Mouse (Mus musculus) mature B cell (primary cell): ENCODE measurements around the gene Tex2.
"Not testable (repeated sequence)": the region's sequence is repeated elsewhere in the genome, so short reads cannot be mapped to it uniquely, and the experiment has no call there.

Experiments
- in situ Hi-C: fragments of 300-500 bp; cut with MboI; formaldehyde crosslinking; loops from 2 replicates; pipeline ENCODE4 v1.14.3; 2019

Tex2 gene

DNA sequence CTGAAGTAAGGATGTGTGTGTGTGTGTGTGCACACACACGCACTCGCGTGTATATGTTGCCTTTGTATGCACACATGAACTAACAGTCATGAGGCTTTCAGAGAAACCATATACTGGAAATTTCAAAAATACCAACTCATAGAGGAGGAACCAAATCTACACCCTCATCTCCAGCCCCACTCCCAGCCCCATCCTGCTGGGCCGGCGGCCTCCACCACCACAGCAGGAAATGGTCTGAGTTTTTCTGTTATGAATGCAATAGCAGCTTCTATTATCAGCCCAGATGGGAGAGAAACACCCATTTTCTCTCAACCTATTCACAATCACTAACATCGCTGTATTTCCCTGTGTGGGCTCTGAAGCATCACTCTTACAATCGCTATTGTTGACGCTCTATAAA lies 8.8 kb upstream of the Tex2 start:
- in situ Hi-C loops, result loop anchor here (10.0 kb wide), 1 partner anchor 97 kb away; no protein-coding TSS in a partner anchor

DNA sequence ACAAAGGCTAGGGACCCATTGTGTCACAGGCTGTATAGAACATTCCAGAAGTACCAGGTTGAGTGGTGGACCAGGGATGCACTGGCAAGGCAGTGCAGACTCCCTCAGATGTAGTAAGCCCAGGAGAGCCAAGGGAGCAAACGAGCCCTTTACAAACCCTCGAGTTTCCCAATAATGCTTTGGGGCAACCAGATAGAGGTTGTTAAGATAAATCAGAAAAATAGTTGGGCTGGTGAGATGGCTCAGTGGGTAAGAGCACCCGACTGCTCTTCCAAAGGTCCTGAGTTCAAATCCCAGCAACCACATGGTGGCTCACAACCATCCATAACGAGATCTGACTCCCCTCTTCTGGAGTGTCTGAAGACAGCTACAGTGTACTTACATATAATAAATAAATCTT lies 5.5 kb upstream of the Tex2 start:
- in situ Hi-C loops, result not testable (repeated sequence)

DNA sequence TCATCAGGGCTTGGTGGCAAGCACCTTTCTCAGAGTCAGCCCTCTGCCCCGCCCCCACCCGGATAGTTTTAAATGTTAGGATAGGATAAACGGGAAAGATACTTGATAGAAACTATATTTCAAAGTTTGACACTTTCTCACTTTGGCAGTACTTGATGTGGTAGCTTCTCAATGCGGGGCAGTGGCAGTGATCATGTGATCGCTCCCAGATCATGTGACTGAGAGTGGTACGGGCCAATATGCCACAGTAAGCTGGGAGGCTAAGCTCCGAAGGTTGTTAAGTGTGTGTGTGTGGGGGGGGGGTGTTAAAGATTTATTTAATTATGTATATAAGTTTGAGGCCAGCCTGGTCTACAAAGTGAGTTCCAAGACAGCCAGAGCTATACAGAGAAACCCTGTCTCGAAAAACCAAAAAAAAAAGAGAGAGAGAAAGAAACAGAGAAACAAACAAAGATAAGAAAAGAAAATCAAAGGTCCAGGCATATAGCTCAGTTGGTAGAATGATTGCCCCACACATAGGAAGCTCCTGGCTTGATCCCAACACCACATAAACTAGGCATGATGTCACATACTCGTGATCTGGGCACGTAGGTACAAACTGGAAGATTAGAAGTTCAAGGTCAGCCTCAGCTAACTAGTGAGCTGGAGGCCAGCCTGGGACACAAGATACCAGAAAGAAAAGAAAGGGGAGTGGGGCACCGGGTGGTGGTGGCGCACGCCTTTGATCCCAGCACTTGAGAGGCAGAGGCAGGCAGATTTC lies 4.8 kb upstream of the Tex2 start:
- in situ Hi-C loops, result no loop called here

DNA sequence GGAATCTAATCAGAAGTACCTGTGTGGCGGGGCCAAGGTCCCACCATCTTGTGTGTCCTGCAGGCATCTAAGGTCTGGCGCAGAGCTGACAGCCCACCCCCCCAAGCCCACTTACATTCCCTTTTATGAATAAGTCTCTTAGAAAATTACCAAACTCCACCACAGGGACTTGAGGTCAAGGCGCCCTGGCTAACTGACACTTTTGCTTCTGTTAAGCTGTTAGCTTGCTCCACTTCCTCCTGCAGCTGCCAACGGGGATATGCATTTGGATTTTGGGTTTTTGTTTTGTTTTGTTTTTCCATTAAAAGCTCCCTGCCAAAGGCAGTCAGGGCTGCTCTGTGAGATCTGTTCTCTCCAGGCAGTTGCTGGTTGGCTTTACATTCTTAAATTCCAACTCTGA lies 2.3 kb upstream of the Tex2 start:
- in situ Hi-C loops, result no loop called here

DNA sequence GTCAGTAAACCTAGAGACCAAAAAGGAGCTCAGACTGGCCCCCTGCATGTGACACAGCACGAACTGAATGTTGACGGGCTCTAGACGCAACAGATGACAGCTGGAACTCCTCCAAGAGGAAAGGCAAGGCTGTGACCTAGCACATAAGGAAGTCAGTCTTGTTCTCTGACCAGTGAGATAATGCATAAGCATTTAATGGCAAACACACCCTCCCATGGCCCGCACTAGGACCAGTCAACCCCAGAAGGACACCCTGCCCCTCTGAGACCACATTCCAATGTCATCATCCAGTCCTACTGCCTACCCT lies 1.1 kb upstream of the Tex2 start:
- in situ Hi-C loops, result no loop called here

DNA sequence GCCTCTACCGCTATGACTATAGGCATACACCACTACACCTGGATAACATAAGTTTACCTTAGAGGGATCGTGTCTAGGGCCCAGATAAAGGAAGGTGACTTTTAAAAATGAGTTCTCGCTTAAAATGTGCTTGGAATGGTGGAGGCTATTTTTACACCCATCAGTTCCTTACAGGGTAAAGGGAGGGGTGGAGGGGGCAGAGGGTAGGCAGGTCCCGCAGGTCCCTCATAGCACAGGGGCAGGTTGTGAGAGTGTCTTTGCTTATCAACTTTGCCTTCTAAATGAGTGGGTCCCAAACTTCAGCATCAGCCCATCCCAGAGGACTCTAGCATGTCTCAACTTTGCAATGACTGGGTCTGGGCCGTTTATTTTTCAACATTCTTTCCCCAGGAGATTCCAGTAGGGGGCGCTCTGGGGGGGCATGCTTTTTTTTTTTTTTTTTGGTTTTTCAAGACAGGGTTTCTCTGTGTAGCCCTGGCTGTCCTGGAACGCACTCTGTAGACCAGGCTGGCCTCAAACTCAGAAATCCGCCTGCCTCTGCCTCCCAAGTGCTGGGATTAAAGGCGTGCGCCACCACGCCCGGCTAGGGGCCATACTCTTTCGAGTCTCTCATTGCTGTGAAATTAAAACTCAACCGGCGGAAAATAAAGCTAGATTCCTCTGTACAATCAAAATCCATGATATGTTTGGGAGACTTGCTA lies 565 bp upstream of the Tex2 start:
- in situ Hi-C loops, result no loop called here

DNA sequence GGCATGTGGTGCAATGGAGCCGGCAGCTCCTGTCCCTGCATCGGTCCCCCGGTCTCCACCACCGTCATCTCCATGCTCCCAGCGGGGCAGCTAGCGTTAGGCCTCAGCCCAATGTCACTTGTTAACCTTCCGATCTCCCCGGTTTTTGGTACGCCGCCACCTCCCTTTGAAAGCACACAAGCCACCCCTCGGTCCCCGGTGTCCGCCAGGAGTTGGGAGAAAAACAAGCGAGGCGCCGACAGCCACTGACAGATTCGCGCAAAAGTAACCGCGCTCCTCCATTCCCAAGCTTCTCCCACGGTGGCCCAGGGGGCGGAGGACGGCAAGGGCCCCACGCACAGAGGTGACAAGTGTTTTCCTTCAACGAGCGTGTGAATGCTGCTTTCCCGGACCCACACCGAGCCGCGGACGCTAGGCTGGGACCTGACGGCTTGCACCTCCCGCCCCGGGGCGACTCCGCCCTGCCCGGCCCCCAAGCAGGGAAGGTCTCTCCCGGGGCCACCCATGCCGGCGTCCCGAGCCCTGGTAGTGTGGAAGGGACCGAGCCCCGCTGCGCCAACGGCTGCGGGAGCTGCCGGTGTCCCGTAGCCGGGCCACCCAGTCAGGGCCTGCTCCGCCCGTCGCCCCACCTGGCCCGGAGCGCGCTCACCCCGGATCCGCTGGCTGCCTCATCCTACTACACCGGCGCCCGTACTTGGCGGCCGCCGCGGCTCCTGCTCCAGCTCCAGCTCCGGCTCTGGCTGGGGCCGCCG lies 838 bp downstream of the Tex2 start:
- in situ Hi-C loops, result no loop called here

DNA sequence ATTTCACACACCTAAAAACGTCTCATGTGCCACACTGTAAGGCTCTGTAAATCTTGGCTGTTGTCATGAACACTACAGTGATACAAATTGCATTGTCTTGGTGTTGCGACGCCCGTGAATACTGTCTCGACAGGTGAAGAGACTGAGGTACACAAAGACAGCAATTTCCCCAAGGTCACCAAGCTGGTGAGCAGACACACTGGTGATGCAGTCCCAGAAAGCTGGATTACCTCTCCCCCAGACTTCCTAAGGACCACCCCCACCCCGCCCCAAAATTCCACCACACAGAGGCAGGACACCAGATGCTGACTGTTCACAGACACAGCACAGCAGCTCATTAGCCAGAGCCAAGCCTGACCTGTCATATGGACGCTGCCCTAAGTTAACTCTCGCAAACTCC lies 3.5 kb downstream of the Tex2 start:
- in situ Hi-C loops, result no loop called here

DNA sequence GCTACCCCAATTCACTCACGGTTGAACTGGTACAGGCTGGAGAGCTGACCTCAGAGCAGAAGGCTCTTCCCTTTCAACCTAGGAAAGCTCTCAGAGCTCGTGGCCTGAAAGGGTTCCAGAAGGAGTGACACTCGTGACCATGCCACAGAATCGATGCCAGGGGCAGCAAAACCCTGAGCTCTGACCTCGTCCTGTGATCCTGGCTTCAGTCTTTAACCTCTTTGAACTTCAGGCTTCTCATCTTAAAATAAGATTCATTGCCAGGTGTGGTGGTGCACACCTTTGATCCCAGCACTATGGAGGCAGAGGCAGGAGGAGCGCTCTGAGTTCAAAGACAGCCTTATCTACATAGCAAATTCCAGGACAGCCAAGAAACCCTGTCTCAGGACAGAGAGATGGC lies 5.9 kb downstream of the Tex2 start:
- in situ Hi-C loops, result no loop called here

DNA sequence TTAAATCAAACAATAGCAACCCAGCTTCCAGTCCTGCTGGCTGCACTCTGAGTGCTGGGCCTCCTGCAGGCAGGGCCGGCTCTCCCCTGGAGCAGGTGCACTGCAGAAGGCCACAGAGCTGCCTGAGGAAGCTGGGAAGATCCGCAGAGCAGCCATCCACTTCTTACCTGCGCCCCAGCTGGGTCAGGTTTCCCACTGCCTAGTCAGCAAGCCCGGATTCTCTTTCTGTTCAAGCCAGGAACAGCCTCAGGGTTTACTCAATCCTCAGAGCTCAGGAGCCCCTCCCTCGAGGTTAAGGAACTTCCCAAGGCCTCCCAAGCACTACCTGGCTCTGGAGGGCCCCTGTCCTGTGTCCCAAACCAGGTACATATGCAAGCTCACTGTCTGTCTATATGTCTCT lies 7.2 kb downstream of the Tex2 start:
- in situ Hi-C loops, result no loop called here

DNA sequence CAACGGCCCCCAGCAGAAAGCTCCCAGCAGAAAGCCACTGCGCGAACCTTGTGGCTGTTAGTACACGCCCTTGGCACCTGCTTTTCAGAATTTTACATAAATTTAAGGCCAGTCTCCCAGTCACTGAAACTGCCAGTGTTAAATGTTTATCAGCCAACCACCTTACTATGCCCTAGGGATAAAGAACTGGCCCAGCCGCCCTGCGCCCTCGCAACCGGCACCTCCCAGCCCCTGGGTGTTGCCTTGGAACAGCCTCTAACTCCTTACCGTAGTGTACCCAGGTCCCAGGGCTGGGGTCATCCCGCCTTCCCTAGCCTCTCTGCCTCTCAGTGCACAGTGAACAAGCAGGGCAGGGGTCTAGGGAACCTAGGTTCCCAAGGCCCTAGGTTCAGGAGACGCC lies 10.0 kb downstream of the Tex2 start:
- in situ Hi-C loops, result no loop called here

DNA sequence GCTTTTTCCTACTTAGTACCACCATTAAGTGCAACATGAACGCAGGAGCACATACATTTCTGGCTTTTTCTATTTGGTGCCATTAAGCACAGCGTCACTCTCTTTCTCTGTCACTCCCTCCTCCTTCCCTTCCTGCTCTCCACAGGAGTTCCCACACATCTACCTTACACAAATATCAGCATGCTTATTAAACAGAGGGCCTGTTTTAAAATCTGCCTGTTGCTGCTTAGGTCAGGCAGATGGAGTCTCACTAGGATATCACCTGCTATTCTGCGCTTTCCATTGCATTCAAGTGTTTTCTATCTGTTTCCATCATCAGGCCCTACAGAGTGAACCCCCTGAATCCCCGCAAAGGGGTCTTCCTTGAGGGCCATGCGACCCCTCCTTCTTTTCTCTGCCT lies 13.1 kb downstream of the Tex2 start:
- in situ Hi-C loops, result no loop called here

DNA sequence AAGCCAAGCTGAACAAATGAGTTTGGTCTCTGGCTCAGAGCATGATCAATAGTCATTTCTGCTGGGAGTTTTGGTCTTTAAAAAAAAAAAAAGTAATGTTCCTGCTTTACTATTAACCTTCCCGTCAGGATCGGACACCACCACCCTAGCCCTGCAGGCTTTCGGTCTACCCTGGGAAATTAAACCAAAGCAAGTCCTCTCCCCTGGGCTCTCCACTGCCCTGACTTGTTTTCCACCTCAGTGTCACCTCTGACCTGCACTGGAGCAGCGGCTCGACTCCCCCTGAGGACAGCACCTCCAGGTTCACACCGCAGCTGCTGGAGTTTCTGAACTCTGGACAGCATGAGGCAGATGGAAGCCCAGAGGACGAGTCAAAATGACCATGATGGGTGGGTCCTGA lies 13.9 kb downstream of the Tex2 start:
- in situ Hi-C loops, result no loop called here

DNA sequence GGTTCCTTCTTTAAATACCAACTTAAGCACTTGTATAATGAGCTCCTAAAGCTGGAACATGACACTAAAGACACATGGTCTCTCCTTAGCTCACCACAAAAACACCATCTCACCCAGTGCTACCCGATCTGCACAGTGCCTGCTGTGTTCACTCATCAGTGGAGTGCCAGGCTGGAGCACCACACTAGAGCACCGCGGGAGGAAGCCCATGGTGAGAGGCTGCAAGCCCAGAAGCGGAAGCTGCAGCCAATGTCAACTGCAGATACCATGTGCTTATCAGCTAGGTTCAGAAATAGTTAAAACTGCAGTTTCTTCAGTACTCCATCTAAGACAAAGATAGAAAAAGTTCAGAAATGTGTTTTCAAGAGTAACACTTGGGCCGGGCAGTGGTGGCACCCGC lies 14.9 kb downstream of the Tex2 start:
- in situ Hi-C loops, result no loop called here

DNA sequence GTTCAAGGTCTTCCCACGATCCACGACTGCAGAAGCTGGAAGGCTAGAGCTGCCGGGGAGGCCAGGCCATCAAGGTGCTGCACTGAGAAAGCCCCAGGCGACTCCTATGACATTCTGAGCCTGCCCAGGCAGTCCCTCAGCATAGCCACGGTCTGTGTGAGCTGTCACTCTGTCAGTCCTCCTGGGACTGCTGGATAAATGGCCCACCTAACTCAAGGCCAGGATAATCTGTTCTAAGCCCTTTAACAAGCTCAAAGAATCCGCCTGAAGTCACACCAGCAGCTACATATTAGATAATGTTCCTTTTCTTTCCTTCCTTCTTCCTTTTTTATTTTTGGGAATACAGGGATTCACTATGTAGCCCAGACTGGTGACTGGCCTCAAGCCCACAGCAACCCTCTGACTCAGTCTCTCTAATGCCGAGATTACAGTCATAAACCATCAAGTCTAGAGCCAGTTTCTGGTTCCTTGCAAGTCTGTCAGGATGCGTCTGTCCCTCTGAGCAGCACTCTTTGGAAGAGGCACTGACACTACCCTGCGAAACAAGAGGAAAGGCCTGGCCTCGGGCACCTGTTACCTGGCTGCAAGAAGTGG lies 15.4 kb downstream of the Tex2 start:
- in situ Hi-C loops, result no loop called here

DNA sequence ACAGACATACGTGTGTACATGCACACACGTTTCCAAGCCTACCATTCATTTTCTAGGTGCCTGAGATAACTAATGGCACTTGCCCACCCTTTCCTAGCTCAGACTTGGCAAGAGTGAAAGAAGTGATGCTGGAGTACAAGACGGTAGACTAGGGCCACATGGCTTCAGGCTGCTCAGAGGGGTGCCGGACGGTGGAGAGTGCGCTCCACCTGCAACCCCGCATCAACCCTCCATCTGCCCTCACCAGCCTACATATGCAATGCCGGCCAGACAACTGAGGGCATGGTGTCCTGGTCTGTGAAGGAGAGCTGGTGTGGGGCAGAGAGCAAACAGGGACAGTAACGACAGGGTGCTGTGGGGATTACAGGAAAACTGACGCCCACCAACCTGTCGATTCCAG lies 22.0 kb downstream of the Tex2 start:
- in situ Hi-C loops, result no loop called here

DNA sequence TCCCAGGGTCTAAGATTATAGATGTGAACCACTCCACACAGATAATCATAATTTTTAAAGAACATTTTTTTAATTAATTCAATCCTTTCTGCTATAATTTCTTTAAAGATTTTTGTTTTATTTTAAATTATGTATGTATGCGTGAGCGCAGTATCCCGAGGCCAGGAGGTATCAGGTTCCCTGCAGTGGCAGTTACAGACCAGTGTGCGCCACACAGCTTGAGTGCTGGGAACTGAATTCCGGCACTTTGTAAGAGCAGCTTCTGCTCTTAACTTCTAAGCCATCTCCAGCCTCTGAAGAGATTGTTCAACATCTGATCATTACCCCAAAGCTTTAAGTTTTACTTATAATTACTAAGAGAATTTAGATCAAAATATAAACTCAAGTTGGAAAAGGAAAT lies 23.1 kb downstream of the Tex2 start:
- in situ Hi-C loops, result no loop called here

DNA sequence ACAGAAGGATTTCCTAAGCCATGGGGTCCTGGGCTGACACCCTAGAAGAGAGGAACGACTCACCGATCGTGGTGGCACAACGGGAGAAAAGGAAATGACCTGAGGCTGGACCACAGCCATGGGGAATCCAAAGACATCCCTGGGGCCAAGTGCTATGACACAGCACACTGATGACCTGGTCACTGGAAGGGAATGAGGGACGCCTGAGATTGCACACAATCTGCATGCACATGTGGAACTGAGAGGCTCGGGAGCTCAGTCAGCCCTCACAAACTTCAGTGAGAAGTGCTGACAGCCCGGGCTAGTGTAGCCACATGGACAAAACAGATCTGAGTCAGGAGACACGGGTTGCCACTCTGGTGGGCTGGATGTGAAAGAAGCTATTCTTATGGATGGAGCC lies 24.4 kb downstream of the Tex2 start:
- in situ Hi-C loops, result no loop called here

DNA sequence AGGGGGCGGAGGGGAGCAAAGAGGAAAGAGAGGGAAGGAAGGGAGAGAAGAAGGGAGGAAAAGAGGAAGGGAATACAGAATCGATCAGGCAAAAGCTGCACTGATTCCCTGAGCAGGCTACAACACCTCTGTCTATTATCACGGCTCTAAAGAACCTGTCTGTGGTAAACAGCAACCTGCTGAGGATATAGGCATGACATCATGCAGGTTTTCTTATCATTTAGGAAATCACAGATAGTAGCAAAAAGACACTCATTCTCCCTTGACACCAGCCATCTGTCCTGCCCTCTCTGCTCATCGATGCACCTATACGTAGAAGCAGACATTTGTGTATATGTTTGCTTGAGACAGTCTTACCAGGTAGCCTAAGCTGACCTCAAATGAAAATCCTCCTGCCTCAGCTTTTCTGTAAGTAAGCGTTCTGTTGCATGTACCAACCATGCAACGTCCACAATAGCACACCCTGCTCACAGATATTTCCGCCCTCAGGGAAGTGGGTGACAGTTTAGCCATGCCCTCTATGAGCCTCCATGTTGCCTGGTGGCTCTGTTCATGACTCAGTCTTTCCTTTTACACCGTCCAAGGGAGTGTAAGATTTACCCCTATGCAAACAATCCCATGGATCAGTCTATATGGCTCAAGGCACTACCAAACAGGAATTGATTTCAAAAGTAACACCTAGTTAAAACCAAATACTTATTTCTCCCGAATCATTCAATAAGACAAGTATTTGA lies 25.3 kb downstream of the Tex2 start:
- in situ Hi-C loops, result no loop called here

DNA sequence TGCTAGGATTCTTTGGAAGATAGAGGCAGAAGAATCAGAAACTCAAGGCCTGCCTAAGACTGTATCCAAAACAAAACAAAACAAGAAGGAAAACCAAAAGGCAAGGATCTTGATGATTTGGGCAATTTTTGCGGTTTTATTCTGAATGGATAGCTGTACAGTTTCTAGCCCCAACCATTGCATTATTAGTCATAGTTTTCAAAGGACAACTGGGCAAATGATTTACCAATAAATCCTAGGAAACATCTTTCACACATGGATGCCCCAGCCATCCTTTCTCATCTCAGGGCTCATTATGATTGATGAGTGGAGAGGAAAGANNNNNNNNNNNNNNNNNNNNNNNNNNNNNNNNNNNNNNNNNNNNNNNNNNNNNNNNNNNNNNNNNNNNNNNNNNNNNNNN lies 29.4 kb downstream of the Tex2 start:
- in situ Hi-C loops, result no loop called here

DNA sequence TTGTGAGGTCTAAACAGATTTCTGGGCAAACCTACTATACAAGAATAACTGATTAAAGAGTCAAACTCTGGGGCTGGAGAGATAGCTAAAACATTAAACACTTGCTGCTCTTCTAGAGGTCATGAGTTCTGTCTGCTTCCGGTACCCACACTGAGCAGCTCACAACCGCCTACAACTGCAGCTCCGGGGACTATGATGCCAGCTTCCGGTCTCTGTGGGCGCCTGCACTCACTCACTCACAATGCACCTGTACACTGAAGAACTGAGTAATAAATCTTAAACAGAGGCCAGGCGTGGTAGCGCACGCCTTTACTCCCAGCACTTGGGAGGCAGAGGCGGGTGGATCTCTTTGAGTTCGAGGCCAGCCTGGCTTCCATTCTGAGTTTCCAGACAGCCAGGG lies 31.9 kb downstream of the Tex2 start:
- in situ Hi-C loops, result no loop called here

DNA sequence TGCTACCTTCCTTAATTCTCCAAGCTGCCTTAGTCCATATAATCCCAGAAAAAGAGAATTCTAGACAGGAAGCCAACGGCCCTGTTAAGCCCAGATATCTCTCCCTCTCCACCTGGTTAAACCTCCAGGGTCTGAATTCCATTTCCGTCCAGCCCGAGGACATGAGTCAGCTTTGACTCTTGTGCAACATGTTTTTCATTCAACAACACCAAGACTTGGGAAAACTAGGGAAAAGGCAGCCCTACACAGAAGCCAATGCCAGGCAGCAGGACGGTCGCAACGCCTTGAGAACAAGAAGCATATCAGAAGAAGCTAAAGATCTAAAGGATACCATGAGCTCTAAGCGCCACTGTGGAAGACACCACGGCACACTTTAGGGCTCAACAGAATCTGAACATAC lies 32.8 kb downstream of the Tex2 start:
- in situ Hi-C loops, result no loop called here
